ENCODE assay signal across 22 mouse cellular contexts in genomic region chr5:28771796-28772195, GRCm38 (mm10).
DNase-seq lines count a peak whose midpoint lies in the region; ATAC-seq lines count a peak whose summit lies in the region.
"Had no signal": no experiment of that assay in that cellular context is flagged by ENCODE, and none has a peak within 500 bp of the region (broad histone marks: within the 10 kb centered on the region; RNA-seq: fewer than 3 reads in every experiment).

No protein-coding gene starts in this region.

- no peaks in the 10 kb centered on the region for H3K4me1 ChIP-seq in midbrain, embryonic 11.5 days (ENCODE audit: control insufficient read depth, insufficient read depth, low read length)
- H3K4me1 ChIP-seq: forebrain, embryonic 13.5 days; hindbrain, embryonic 12.5 days had no signal

- no peak for ATAC-seq in midbrain, embryonic 11.5 days (ENCODE audit: low FRiP score)
- ATAC-seq: forebrain, embryonic 13.5 days; forebrain, embryonic 16.5 days; intestine, embryonic 16.5 days; Patski had no signal

- no peak overlapping the region for H3K9ac ChIP-seq in midbrain, embryonic 11.5 days (ENCODE audit: low read length)
- H3K9ac ChIP-seq: forebrain, embryonic 13.5 days; hindbrain, embryonic 12.5 days; hindbrain, embryonic 15.5 days had no signal

- no peaks in the 10 kb centered on the region for H3K36me3 ChIP-seq in midbrain, embryonic 11.5 days (ENCODE audit: control insufficient read depth, insufficient read depth, low read length)
- H3K36me3 ChIP-seq: forebrain, embryonic 10.5 days; hindbrain, embryonic 12.5 days; hindbrain, embryonic 15.5 days had no signal

- peak; percentile 83 to 88 for DNase-seq in adrenal gland, adult (ENCODE audit: inconsistent age in 2 of 2, low spot score in 1 of 2)
- DNase-seq in adrenal gland, adult 18-20 months (ENCODE audit: low spot score in 2 of 2): no peak
- DNase-seq in ovary, adult 18-20 months (ENCODE audit: low spot score): peak; percentile 64
- no peak for DNase-seq in ovary, postnatal 36 days (ENCODE audit: low spot score)
- DNase-seq in MN1 (ENCODE audit: low spot score): peak; percentile 55
- DNase-seq in adrenal gland, postnatal 14 days: peak; percentile 70
- no peak for DNase-seq in midbrain, embryonic 11.5 days (ENCODE audit: low spot score, missing footprints)
- DNase-seq in frontal cortex, postnatal 36 days (ENCODE audit: low spot score in 2 of 2): no peak
- DNase-seq: cerebellum, adult 18-20 months; cerebellum, adult 9-10 months; cerebellum, postnatal 14 days; gastrocnemius, adult 2 months; gastrocnemius, postnatal 14 days; heart, adult 11 months had no signal

- H3K27me3 ChIP-seq in midbrain, embryonic 11.5 days (ENCODE audit: control insufficient read depth, insufficient read depth, low read length): no peaks in the 10 kb centered on the region
- H3K27me3 ChIP-seq: forebrain, embryonic 13.5 days; hindbrain, embryonic 12.5 days; hindbrain, embryonic 15.5 days; Patski had no signal

- H3K27ac ChIP-seq in midbrain, embryonic 11.5 days (ENCODE audit: low read depth, low read length): no peak overlapping the region
- H3K27ac ChIP-seq: forebrain, embryonic 10.5 days; forebrain, embryonic 13.5 days; gastrocnemius, adult 2 months; hindbrain, embryonic 12.5 days; hindbrain, embryonic 15.5 days had no signal

- WGBS in midbrain, embryonic 11.5 days: 95% methylated on average over 1 of the region's 1 CpGs

- no peaks in the 10 kb centered on the region for H3K9me3 ChIP-seq in midbrain, embryonic 11.5 days (ENCODE audit: control insufficient read depth, low read length)
- H3K9me3 ChIP-seq: forebrain, embryonic 10.5 days; forebrain, embryonic 13.5 days; hindbrain, embryonic 12.5 days; hindbrain, embryonic 15.5 days had no signal

- no peak overlapping the region for H3K4me3 ChIP-seq in midbrain, embryonic 11.5 days (ENCODE audit: low read depth, low read length)
- H3K4me3 ChIP-seq: forebrain, embryonic 10.5 days; forebrain, embryonic 13.5 days; gastrocnemius, adult 2 months; hindbrain, embryonic 12.5 days; hindbrain, embryonic 15.5 days had no signal

- no peak overlapping the region for H3K4me2 ChIP-seq in midbrain, embryonic 11.5 days
- H3K4me2 ChIP-seq: forebrain, embryonic 13.5 days; heart, embryonic 11.5 days; hindbrain, embryonic 12.5 days; hindbrain, embryonic 15.5 days had no signal

Comparison
In these comparisons a context has a peak if more than half of its experiments do, and no peak if none do; other contexts are left out.
1. DNase-seq: peak in adrenal gland, adult (2 of 2), ovary, adult 18-20 months (single experiment), MN1 (single experiment) and adrenal gland, postnatal 14 days (single experiment); none in adrenal gland, adult 18-20 months (0 of 2), ovary, postnatal 36 days (single experiment), midbrain, embryonic 11.5 days (single experiment) and frontal cortex, postnatal 36 days (0 of 2).